Mouse (Mus musculus): ENCODE results near the gene Olfr740. TPM values are rescaled to one million over a fixed set of nuclear protein-coding genes. Genes with fewer than 3 reads are reported as not detected.

Olfr740 gene
- not detected for total RNA-seq (2021)
- long read RNA-seq, experiment 1: 0 reads
- long read RNA-seq, experiment 2: 0 reads

- DNase-seq: no peak
Measured at GRCm38 (mm10) chr14:50445245-50445644, at the start of gene Olfr740. Gene Olfr740 (plus strand): TSS chr14:50445545.

- no peak for DNase-seq
Measured at GRCm38 (mm10) chr14:50407268-50407667, 38.1 kb upstream of the Olfr740 start, which contains the start of gene Olfr738. Gene Olfr738 (plus strand): TSS chr14:50407568.

GRCm38 (mm10) chr14:50418326-50418725, 27.0 kb upstream of the Olfr740 start, which contains the start of gene Olfr739:
Gene Olfr739 (plus strand): TSS chr14:50418626.
- DNase-seq: no peak

GRCm38 (mm10) chr14:50472438-50472837, 27.1 kb downstream of the Olfr740 start, which contains the start of gene Olfr741:
Gene Olfr741 (plus strand): TSS chr14:50472738.
- DNase-seq: no peak

GRCm38 (mm10) chr14:50478406-50478805, 33.1 kb downstream of the Olfr740 start:
- DNase-seq: no peak

- DNase-seq: no peak
Measured at GRCm38 (mm10) chr14:50503300-50503699, 58.0 kb downstream of the Olfr740 start, which contains the start of gene Olfr742. Gene Olfr742 (plus strand): TSS chr14:50503600.

Other genes starting within 250 kb of the Olfr740 start
- gene Olfr731, start 203.7 kb upstream of the Olfr740 start, total RNA-seq (2021): not detected
- not detected for gene Olfr732, start 161.3 kb upstream of the Olfr740 start, total RNA-seq (2021)
- gene Olfr733, start 144.0 kb upstream of the Olfr740 start, total RNA-seq (2021): not detected
- gene Olfr734, start 118.8 kb upstream of the Olfr740 start, total RNA-seq (2021): under 1 TPM in 1 of 2 experiments, not detected in 1; 0.07 TPM
- not detected for gene Olfr735, start 96.7 kb upstream of the Olfr740 start, total RNA-seq (2021)
- under 1 TPM in 1 of 2 experiments, not detected in 1; 0.17 TPM for gene Tlr11, start 87.6 kb upstream of the Olfr740 start, total RNA-seq (2021)
- gene Olfr736, start 64.4 kb upstream of the Olfr740 start, total RNA-seq (2021): not detected
- not detected for gene Olfr738, start 38.0 kb upstream of the Olfr740 start, total RNA-seq (2021)
- not detected for gene Olfr739, start 26.9 kb upstream of the Olfr740 start, total RNA-seq (2021)
- gene Olfr741, start 27.2 kb downstream of the Olfr740 start, total RNA-seq (2021): not detected
- not detected for gene Olfr742, start 58.1 kb downstream of the Olfr740 start, total RNA-seq (2021)
- not detected for gene Olfr743, start 76.3 kb downstream of the Olfr740 start, total RNA-seq (2021)
- not detected for gene Olfr744, start 169.3 kb downstream of the Olfr740 start, total RNA-seq (2021)
- not detected for gene Olfr745, start 193.8 kb downstream of the Olfr740 start, total RNA-seq (2021)
- not detected for gene Olfr746, start 201.5 kb downstream of the Olfr740 start, total RNA-seq (2021)
- not detected for gene Olfr747, start 247.7 kb downstream of the Olfr740 start, total RNA-seq (2021)